Mouse (Mus musculus) hindbrain, postnatal 0 days (tissue): ENCODE measurements at regions not wholly inside any gene's neighbourhood (a gene's known extent, or its start where the extent isn't known, plus 50 kb on each side); places are given as distances from the start of the nearest gene placed in this dataset.
A peak's percentile ranks its signal among the peaks of the same experiment; 100 is the strongest.

ENCODE experiments used
- ATAC-seq: fragments of 200-750 bp; cut with Nextera tagmentation; 2 replicates; pipeline ENCODE4 v1.8.0; 2017; ENCODE audit warnings: mild to moderate bottlenecking, moderate TSS enrichment, moderate library complexity
- DNase-seq: peaks from one replicate; pipeline ENCODE4 v3.0.0-alpha.2; 2015; ENCODE audit warnings: low spot score
- H3K27ac ChIP-seq: fragments of 300-500 bp; sonication (generic); 2 replicates; pipeline ENCODE4 v1.5.1; 2014; ENCODE audit warnings: mild to moderate bottlenecking
- H3K27me3 ChIP-seq: fragments of 300-500 bp; sonication (generic); 2 replicates; pipeline ENCODE4 v1.6.1; 2014; ENCODE audit warnings: low read length, mixed read lengths; ENCODE audit not compliant: insufficient read depth
- H3K36me3 ChIP-seq: fragments of 300-500 bp; sonication (generic); 2 replicates; pipeline ENCODE4 v1.6.1; 2014; ENCODE audit warnings: low read length, mixed read lengths; ENCODE audit not compliant: insufficient read depth
- H3K4me1 ChIP-seq: fragments of 300-500 bp; sonication (generic); 2 replicates; pipeline ENCODE4 v1.6.1; 2014; ENCODE audit warnings: antibody characterized with exemption, low read length, mixed read lengths; ENCODE audit not compliant: insufficient read depth
- H3K4me2 ChIP-seq: fragments of 300-500 bp; sonication (generic); 2 replicates; pipeline ENCODE4 v1.6.1; 2014; ENCODE audit warnings: low read depth, mild to moderate bottlenecking, low read length, moderate library complexity, mixed read lengths
- H3K4me3 ChIP-seq: fragments of 300-500 bp; sonication (generic); 2 replicates; pipeline ENCODE4 v1.5.1; 2014; ENCODE audit warnings: low read length
- H3K9ac ChIP-seq: fragments of 300-500 bp; sonication (generic); replicated peaks from 2 replicates; pipeline ENCODE4 v1.6.1; 2014; ENCODE audit warnings: mild to moderate bottlenecking, low read length, moderate library complexity, mixed read lengths
- H3K9me3 ChIP-seq: fragments of 300-500 bp; sonication (generic); 2 replicates; pipeline ENCODE4 v1.6.1; 2016; ENCODE audit warnings: low read length, mixed read lengths
- CTCF ChIP-seq: IDR thresholded peaks from 2 replicates; pipeline ENCODE4 v1.5.1; 2016; ENCODE audit warnings: antibody characterized with exemption, control low read depth, low read depth
- WGBS: fragments of 180-500 bp; shearing (Covaris S2); extraction: QIAGEN DNeasy Blood & Tissue Kit; methylation state at CpG from one replicate; pipeline ENCODE4 v1.1.7; 2014; 5-methylcytosine and 5-hydroxymethylcytosine counted together

DNA sequence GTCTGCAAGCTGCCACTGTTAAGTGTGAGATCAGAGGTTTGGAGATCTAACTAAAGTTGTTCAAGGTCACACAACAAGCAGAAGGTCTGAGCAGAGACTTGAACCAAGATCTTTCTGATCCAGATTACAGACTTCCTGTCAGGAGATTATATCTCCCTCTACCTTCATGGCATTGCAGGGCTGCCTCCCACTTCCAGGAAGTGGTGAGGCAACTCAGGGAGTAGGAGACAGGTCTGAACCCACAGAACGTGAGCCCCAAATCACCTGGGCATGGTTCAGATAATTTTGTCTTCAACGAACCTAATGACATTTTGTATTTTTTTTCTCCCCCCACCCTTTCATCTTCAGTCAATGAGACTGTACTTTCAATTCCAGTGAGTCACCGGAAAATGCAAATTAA, 135.2 kb downstream of the Utp6 start:
- no peak for DNase-seq
- H3K4me3 ChIP-seq, result no peak overlapping the region
- no peak overlapping the region for H3K9ac ChIP-seq
- no peaks in the 10 kb centered on the region for H3K4me1 ChIP-seq
- TF ChIP-seq CTCF, result no peak
- no peak for ATAC-seq
- no peak overlapping the region for H3K4me2 ChIP-seq
- no peaks in the 10 kb centered on the region for H3K27me3 ChIP-seq
- no peaks in the 10 kb centered on the region for H3K36me3 ChIP-seq
- no peaks in the 10 kb centered on the region for H3K9me3 ChIP-seq
- 90% methylated on average over 3 of the region's 3 CpGs for WGBS
- H3K27ac ChIP-seq, result no peak overlapping the region

DNA sequence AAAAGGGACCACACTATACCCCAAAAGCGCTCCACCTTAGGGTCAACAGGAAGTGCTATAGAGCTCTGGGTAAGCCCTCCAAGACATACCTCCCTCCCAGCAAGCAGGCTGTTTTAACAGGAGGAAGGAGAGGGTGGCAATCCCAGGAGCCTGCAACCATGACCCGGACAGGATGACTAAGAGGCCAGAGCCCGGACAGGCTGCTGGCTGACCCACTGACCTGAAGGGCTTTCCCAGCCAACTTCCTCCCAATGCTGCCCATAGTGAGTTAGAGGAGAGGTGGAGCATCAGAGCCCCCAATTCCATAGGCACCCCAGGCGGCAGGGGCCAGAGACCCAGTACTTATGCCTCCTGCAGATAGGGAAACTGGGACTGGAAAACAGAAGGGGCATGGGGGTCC, 136.3 kb downstream of the Utp6 start:
- no peak overlapping the region for H3K27ac ChIP-seq
- no peak for ATAC-seq
- H3K4me1 ChIP-seq, result no peaks in the 10 kb centered on the region
- H3K9me3 ChIP-seq, result no peaks in the 10 kb centered on the region
- TF ChIP-seq CTCF, result no peak
- no peak for DNase-seq
- H3K9ac ChIP-seq, result no peak overlapping the region
- no peaks in the 10 kb centered on the region for H3K27me3 ChIP-seq
- no peak overlapping the region for H3K4me2 ChIP-seq
- no peaks in the 10 kb centered on the region for H3K36me3 ChIP-seq
- 83% methylated on average over 4 of the region's 4 CpGs for WGBS
- H3K4me3 ChIP-seq, result no peak overlapping the region

DNA sequence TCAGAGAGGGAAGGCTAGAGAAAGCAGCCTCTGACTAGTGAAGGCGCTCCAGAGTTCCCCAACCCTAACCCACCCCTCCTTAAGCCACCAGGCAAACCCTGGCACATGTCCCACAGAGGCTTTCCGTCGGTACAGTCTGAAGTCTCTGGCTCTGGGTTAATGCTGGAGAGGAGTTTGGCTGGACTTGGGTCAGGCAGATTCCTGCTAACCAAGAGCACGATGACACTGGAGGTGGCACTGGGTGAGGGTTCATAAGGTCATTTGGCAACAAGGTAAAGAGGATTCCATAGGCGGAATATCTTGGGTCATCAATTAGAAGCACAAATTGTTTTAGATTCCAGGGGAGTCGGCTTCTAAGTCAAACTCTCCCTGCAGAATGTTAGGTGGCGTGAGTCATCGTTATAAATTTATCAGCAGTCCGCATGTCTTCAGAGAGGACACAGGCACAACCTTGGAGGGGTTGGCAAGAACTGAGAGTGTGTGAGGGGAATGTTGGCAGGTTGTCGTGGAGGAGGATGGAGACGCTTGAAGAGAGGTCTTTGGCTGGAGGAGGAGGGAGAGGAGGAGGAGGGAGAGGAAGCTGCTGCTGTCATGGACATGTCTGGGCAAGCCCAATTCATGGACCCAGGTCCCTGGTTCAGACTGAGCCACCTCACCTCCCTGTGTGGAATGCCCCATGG, 138.4 kb downstream of the Utp6 start:
- no peak for DNase-seq
- no peak overlapping the region for H3K27ac ChIP-seq
- no peak overlapping the region for H3K9ac ChIP-seq
- H3K4me3 ChIP-seq, result no peak overlapping the region
- no peaks in the 10 kb centered on the region for H3K36me3 ChIP-seq
- H3K4me2 ChIP-seq, result no peak overlapping the region
- no peaks in the 10 kb centered on the region for H3K9me3 ChIP-seq
- 72% methylated on average over 11 of the region's 11 CpGs for WGBS
- ATAC-seq, result no peak
- no peak for TF ChIP-seq CTCF
- H3K4me1 ChIP-seq, result no peaks in the 10 kb centered on the region
- H3K27me3 ChIP-seq, result no peaks in the 10 kb centered on the region

DNA sequence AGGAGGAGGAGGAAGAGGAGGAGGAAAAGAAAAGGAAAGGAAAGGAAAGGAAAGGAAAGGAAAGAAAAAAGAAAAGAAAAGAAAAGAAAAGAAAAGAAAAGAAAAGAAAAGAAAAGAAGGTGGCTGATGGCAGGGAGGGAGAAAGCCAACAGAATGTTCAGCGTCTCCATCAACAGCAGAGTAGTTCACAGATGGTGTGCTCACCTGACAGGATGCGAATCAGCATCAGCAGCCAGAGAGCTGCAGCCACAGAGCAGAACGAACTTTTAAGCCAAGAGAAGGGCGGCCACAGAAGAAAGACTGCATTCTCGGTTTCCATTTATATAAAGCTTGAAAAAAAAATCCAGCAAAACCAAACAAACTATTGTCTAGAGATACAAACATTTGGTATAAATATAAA, 140.2 kb downstream of the Utp6 start:
- DNase-seq, result peak; percentile 10
- Histone ChIP-seq H3K4me3 (no peak overlapping the region), H3K4me2 (no peak overlapping the region), H3K4me1 (no peaks in the 10 kb centered on the region), H3K27ac (no peak overlapping the region), H3K9me3 (no peaks in the 10 kb centered on the region), H3K9ac (no peak overlapping the region), H3K36me3 (no peaks in the 10 kb centered on the region), H3K27me3 (no peaks in the 10 kb centered on the region)
- no peak for TF ChIP-seq CTCF
- no peak for ATAC-seq
- 71% methylated on average over 5 of the region's 5 CpGs for WGBS

DNA sequence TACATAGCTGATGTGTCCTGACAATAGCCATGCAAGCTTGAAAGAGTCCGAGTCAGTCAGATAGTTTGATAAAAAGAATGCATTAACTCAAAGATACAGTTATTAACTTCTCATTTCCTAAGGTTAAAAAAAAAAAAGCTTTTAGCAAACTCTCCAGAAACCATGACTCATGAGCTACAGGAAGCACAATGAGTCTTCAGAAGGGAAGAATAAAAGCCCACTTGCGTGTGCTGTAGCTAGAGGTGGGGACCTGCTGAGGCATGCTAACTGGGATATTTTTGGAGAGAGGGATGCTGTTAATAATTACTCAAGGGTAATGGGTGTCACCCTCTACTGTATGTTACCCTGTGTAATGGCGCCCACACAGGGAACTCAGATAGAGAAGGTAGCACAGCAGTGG, 147.0 kb downstream of the Utp6 start:
- no peaks in the 10 kb centered on the region for H3K9me3 ChIP-seq
- no peaks in the 10 kb centered on the region for H3K36me3 ChIP-seq
- no peak overlapping the region for H3K9ac ChIP-seq
- H3K4me1 ChIP-seq, result no peaks in the 10 kb centered on the region
- no peaks in the 10 kb centered on the region for H3K27me3 ChIP-seq
- ATAC-seq (no peak), DNase-seq (no peak)
- TF ChIP-seq CTCF, result no peak
- H3K4me2 ChIP-seq, result no peak overlapping the region
- no peak overlapping the region for H3K27ac ChIP-seq
- 91% methylated on average over 3 of the region's 3 CpGs for WGBS
- H3K4me3 ChIP-seq, result no peak overlapping the region

DNA sequence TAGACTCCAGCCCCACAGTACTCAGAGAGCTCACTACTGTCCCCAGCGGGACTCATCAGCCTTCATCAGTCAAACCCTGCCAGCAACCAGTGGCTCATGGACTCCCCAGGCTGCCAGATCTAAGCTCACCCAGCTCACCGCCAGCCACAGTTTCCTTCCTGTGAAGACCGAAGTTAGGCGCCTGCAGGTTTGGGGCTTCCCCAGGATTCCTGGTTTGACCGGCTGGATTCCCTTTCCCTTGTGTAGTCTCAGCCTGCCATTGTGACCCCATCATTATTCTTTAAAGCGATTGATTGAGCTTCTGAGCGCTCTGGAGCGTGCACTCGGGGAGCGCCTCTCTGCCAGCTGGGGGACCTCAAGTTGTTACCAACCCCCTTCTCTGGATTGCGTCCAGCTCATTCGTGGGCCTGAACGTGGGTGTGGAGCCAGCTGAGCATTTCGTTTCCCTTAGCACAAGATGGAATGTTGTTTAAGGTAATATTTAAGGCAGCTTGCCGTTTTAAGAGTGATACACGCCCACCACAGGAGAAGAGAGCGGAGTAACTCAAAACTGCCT, 155.2 kb downstream of the Utp6 start:
- 24% methylated on average over 17 of the region's 17 CpGs for WGBS
- no peak overlapping the region for H3K4me2 ChIP-seq

DNA sequence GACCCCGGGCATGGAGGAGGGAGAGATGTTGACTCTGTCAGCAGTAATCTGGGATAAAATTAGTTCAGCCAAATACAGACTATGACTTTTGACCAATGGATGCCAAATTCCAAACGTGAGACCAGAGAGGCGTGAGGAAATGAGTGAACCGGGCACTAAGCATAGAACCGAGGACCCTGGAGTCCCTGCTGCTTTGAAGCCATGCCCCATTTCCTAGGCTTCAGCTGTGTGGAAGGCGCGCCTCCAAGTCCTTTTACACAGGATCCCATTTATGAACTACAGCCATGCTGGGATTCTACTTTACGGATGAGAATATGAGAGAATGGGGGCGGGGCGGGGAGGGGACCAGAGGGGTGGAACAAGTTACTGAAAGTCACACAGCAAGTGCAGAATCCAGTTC, 155.8 kb downstream of the Utp6 start:
- no peak overlapping the region for H3K27ac ChIP-seq
- H3K4me1 ChIP-seq, result 0 out of 2 replicates have a peak, but pooled peaks cover 7% of the 10 kb centered on the region
- no peak overlapping the region for H3K4me3 ChIP-seq
- H3K4me2 ChIP-seq, result no peak overlapping the region
- H3K9me3 ChIP-seq, result no peaks in the 10 kb centered on the region
- 59% methylated on average over 10 of the region's 10 CpGs for WGBS
- DNase-seq, result no peak
- H3K9ac ChIP-seq, result no peak overlapping the region
- H3K36me3 ChIP-seq, result no peaks in the 10 kb centered on the region
- ATAC-seq, result 0 out of 2 replicates have a peak, but pooled peaks have one; percentile 32
- no peaks in the 10 kb centered on the region; the same call in 1 of the 2 replicates for H3K27me3 ChIP-seq
- TF ChIP-seq CTCF, result no peak

More for the DNA sequence above, 155.2 kb downstream of the Utp6 start:
- DNase-seq, result peak; percentile 15
- Histone ChIP-seq H3K4me3 (no peak overlapping the region), H3K9ac (no peak overlapping the region), H3K36me3 (no peaks in the 10 kb centered on the region), H3K27ac (no peak overlapping the region), H3K27me3 (no peaks in the 10 kb centered on the region; the same call in 1 of the 2 replicates), H3K9me3 (no peaks in the 10 kb centered on the region), H3K4me1 (0 out of 2 replicates have a peak, but pooled peaks cover 7% of the 10 kb centered on the region)
- no peak for ATAC-seq
- no peak for TF ChIP-seq CTCF
